Mouse (Mus musculus): ENCODE measurements around the gene Gm20837. TPM values are rescaled to one million over a fixed set of nuclear protein-coding genes. Genes with fewer than 3 reads are reported as not detected.
"Not testable (repeated sequence)": the region's sequence is repeated elsewhere in the genome, so short reads cannot be mapped to it uniquely, and the experiment has no call there.

The Gm20837 gene
- total RNA-seq (2021): not detected in 2 replicates
- long read RNA-seq: 0 reads

- DNase-seq: not testable (repeated sequence)
Observed at GRCm38 (mm10) chrY:90400948-90401347, at the start of gene Gm20837. Gene Gm20837 (plus strand): TSS chrY:90401248.

Measured in adrenal gland, postnatal 25 days (tissue).